Mouse (Mus musculus) limb, embryonic 15.5 days (tissue): ENCODE measurements at regions not wholly inside any gene's neighbourhood (a gene's known extent, or its start where the extent isn't known, plus 50 kb on each side); places are given as distances from the start of the nearest gene placed in this dataset.
A peak's percentile ranks its signal among the peaks of the same experiment; 100 is the strongest.
"Not testable (repeated sequence)": the region's sequence is repeated elsewhere in the genome, so short reads cannot be mapped to it uniquely, and the experiment has no call there.

ENCODE experiments used
- ATAC-seq: fragments of 200-750 bp; cut with Nextera tagmentation; 2 replicates; pipeline ENCODE4 v1.8.0; 2017; ENCODE audit warnings: low read depth, moderate TSS enrichment; ENCODE audit not compliant: insufficient number of reproducible peaks, low FRiP score, low TSS enrichment
- H3K27ac ChIP-seq: fragments of 300-500 bp; sonication (generic); 2 replicates; pipeline ENCODE4 v1.5.1; 2015; ENCODE audit warnings: moderate library complexity, mild to moderate bottlenecking, inconsistent platforms
- H3K27me3 ChIP-seq: fragments of 300-500 bp; sonication (generic); 2 replicates; pipeline ENCODE4 v1.6.1; 2015; ENCODE audit warnings: inconsistent platforms
- H3K36me3 ChIP-seq: fragments of 300-500 bp; sonication (generic); 2 replicates; pipeline ENCODE4 v1.6.1; 2015; ENCODE audit warnings: inconsistent platforms
- H3K4me1 ChIP-seq: fragments of 300-500 bp; sonication (generic); 2 replicates; pipeline ENCODE4 v1.6.1; 2015; ENCODE audit warnings: inconsistent platforms
- H3K4me2 ChIP-seq: fragments of 300-500 bp; sonication (generic); 2 replicates; pipeline ENCODE4 v1.6.1; 2015; ENCODE audit warnings: mild to moderate bottlenecking, inconsistent platforms
- H3K4me3 ChIP-seq: fragments of 300-500 bp; sonication (generic); 2 replicates; pipeline ENCODE4 v1.5.1; 2015; ENCODE audit warnings: mild to moderate bottlenecking, inconsistent platforms
- H3K9ac ChIP-seq: fragments of 300-500 bp; sonication (generic); 2 replicates; pipeline ENCODE4 v1.6.1; 2015; ENCODE audit warnings: inconsistent platforms
- H3K9me3 ChIP-seq: fragments of 300-500 bp; sonication (generic); 2 replicates; pipeline ENCODE4 v1.6.1; 2016; ENCODE audit warnings: inconsistent platforms
- WGBS: fragments of 180-500 bp; shearing (Covaris S2); methylation state at CpG from one replicate; pipeline ENCODE4 v1.1.7; 2015; 5-methylcytosine and 5-hydroxymethylcytosine counted together

DNA sequence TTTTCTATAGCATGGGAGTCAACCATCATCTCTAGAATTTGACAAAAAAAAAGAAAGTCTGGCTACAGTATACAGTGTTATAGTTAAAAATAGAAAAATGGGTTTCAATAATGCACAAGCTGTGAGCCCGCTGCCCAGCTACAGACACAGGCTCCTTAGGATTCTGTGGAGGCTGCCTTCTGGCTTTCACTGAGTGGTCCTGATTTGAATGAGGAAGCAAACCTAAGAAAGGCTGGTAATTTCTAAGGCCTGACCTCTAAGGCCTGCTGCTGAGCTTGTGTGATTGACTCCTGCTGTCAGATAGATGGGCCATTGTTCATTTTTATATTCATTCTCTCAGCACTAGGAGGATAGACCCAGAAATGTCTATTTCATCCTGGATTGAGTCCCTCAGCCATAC lies 67.7 kb downstream of the Alg10b start:
- no peaks in the 10 kb centered on the region for H3K36me3 ChIP-seq
- ATAC-seq, result no peak
- no peaks in the 10 kb centered on the region for H3K4me1 ChIP-seq
- H3K27me3 ChIP-seq, result no peaks in the 10 kb centered on the region
- no peak overlapping the region for H3K4me3 ChIP-seq
- H3K9ac ChIP-seq, result no peak overlapping the region
- H3K27ac ChIP-seq, result no peak overlapping the region
- H3K9me3 ChIP-seq, result no peaks in the 10 kb centered on the region
- H3K4me2 ChIP-seq, result no peak overlapping the region
- WGBS, result 88% methylated on average over 1 of the region's 1 CpGs

DNA sequence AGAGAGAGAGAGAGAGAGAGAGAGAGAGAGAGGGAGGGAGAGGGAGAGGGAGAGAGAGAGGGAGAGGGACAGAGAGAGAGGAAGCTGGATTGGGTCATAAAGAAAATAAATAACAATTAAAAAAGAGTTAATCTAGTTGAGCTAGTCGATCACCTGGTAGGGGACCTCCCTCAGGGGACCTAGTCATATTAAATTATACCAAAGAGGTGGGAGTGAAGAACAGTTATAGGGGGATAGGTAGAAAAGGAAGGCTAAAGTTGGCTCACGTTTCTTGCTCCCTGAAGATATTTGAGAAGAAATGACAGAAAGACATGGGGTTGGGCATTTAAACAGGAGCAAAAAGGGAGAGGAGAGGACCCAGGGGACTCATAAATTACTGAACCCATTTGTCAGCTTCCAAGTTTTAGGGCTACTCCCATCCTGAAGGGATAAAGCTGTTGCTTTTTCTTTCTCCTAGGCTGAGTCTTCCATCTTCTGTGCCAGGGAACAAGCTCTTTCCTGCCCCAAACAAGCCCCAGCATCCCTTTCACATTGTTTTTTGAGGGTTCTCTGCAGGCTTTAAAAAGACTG lies 70.3 kb downstream of the Alg10b start:
- Histone ChIP-seq H3K27me3 (no peaks in the 10 kb centered on the region), H3K4me2 (no peak overlapping the region), H3K36me3 (no peaks in the 10 kb centered on the region), H3K9ac (no peak overlapping the region), H3K27ac (no peak overlapping the region), H3K4me1 (no peaks in the 10 kb centered on the region), H3K4me3 (no peak overlapping the region), H3K9me3 (no peaks in the 10 kb centered on the region)
- no peak for ATAC-seq
- WGBS, result 28% methylated on average over 2 of the region's 2 CpGs

DNA sequence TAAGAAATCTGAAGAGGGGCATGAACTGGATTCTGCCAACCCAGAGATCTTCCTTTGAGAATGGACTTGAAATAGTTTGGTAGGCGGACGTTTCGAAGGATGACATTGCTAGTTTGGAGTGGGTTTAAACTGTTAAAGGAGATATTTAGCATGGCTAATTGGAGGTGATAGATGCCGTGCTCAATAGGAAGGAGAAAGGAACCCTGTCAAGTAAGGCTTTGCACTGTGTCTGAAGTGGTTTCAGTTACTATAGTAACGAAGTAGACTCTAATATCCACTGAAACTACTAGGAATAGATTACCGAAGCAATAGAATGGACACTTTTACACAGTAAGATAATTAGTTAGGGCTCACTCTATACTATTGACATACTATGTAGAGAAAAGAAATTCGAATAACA lies 74.5 kb downstream of the Alg10b start:
- H3K9ac ChIP-seq, result no peak overlapping the region
- no peaks in the 10 kb centered on the region for H3K27me3 ChIP-seq
- no peak overlapping the region for H3K4me2 ChIP-seq
- H3K27ac ChIP-seq, result no peak overlapping the region
- H3K9me3 ChIP-seq, result no peaks in the 10 kb centered on the region
- WGBS, result 86% methylated on average over 7 of the region's 7 CpGs
- no peaks in the 10 kb centered on the region for H3K4me1 ChIP-seq
- ATAC-seq, result no peak
- no peak overlapping the region for H3K4me3 ChIP-seq
- no peaks in the 10 kb centered on the region for H3K36me3 ChIP-seq

DNA sequence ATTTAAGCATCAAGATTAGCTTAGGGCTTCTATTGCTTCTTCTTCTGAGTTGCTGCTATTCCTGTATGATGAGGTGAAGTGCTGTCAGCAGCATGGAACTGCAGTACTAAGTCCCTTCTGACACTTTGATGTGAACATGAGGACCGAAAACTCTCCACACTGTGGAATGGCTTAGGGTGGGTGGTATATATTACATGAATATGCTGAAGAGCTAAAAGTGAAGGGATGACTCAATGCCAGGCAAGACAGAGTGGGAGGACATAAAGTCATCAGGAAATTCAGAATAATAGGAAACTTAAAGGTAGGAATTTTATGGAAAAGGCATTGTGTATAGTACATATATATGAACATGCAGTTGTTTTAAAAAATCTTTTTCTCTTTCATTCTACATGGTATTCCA lies 79.3 kb downstream of the Alg10b start:
- Histone ChIP-seq H3K27ac (no peak overlapping the region), H3K4me2 (no peak overlapping the region), H3K9ac (no peak overlapping the region), H3K4me1 (no peaks in the 10 kb centered on the region), H3K36me3 (no peaks in the 10 kb centered on the region), H3K9me3 (no peaks in the 10 kb centered on the region), H3K27me3 (no peaks in the 10 kb centered on the region), H3K4me3 (no peak overlapping the region)
- ATAC-seq, result no peak
- 89% methylated on average over 1 of the region's 1 CpGs for WGBS

DNA sequence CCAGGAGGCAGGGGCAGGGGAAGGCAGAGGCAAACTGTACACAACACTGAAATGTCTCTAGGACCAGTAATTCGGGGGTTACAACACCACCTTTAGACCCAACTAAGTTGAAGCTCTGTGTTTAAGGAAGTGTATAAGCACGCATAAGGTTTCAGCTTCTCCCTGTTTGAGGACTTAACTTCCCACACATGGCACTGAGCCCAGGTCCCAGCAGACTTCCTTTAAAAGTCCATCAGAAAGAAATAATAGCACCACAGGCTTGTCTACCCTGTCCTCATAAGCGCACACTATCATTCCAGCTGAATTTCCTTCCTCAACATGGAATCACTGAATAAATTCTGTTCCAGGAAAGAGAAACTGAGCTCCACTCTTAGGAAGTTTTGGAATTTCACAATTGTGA lies 80.9 kb downstream of the Alg10b start:
- no peaks in the 10 kb centered on the region for H3K9me3 ChIP-seq
- no peaks in the 10 kb centered on the region for H3K4me1 ChIP-seq
- WGBS, result 59% methylated on average over 3 of the region's 3 CpGs
- H3K36me3 ChIP-seq, result no peaks in the 10 kb centered on the region
- no peak overlapping the region for H3K9ac ChIP-seq
- H3K4me2 ChIP-seq, result no peak overlapping the region
- no peak overlapping the region for H3K4me3 ChIP-seq
- H3K27me3 ChIP-seq, result no peaks in the 10 kb centered on the region
- no peak overlapping the region for H3K27ac ChIP-seq
- no peak for ATAC-seq

DNA sequence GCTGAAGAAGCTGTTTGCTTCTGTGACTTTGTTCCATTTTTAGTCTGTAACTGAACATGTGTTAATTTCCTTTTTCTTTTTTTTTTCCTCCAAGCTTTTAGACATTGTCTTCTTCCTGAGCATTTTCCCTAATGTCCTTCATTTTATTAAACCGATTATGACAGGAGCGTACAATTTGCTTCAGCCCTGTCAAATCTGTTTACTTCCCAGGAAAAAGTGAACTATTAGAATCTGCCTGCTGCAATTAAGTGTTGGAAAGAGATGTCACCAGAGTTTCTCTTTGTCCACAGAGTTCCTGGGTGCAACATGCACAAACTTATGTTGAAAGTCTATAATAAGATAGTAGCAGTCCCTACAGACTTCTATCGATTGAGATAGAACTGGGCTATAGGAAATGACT lies 82.8 kb downstream of the Alg10b start:
- no peak overlapping the region for H3K9ac ChIP-seq
- no peak overlapping the region for H3K4me3 ChIP-seq
- H3K4me2 ChIP-seq, result no peak overlapping the region
- H3K36me3 ChIP-seq, result no peaks in the 10 kb centered on the region
- no peaks in the 10 kb centered on the region for H3K4me1 ChIP-seq
- no peak for ATAC-seq
- H3K27me3 ChIP-seq, result no peaks in the 10 kb centered on the region
- WGBS, result 93% methylated on average over 3 of the region's 3 CpGs
- no peaks in the 10 kb centered on the region for H3K9me3 ChIP-seq
- no peak overlapping the region for H3K27ac ChIP-seq

DNA sequence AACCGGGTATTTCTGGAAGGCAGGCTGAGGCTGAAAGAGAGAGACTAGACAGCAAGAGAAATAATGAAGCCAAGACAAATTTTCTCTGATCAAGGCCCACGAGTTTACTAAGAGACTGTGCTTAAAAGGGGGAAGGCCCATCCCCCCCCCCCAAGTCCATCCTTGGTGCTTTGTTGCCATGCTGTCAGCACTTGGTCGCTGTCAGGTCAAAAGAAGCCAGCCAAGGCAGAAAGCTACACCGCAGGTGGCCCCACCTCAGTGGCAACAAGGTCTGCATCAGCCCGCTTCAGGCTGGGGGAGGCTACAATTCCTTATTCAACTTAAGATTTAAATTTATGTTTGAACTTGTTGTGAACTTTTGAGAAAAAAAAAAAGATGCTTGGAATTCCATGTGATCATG lies 84.3 kb downstream of the Alg10b start:
- 25% methylated on average over 5 of the region's 5 CpGs for WGBS
- H3K27me3 ChIP-seq, H3K9ac ChIP-seq, ATAC-seq, H3K4me3 ChIP-seq, H3K4me1 ChIP-seq, H3K4me2 ChIP-seq, H3K36me3 ChIP-seq, H3K9me3 ChIP-seq, H3K27ac ChIP-seq: not testable (repeated sequence)

DNA sequence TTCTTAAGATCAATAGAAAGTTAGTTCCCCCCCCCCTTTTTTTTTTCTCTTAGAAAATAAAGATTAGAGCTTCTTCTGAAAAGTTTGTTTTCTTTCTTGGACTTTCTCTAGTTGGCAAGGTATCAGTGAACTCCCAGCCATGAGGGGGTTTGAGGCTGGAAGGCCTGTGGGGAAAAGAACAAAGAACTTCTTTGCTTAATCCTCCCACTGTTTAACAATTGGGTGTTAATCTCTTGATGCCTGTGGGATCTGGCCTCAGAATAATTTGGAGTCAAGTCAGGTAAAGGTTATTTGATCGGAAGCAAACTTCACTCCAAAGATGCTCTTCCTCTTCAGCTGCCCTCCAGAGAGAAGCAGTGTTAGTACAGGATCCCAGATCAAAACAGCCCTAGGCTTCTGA lies 84.8 kb downstream of the Alg10b start:
- Histone ChIP-seq H3K9ac (no peak overlapping the region), H3K4me1 (no peaks in the 10 kb centered on the region)
- WGBS, result 37% methylated on average over 1 of the region's 1 CpGs

DNA sequence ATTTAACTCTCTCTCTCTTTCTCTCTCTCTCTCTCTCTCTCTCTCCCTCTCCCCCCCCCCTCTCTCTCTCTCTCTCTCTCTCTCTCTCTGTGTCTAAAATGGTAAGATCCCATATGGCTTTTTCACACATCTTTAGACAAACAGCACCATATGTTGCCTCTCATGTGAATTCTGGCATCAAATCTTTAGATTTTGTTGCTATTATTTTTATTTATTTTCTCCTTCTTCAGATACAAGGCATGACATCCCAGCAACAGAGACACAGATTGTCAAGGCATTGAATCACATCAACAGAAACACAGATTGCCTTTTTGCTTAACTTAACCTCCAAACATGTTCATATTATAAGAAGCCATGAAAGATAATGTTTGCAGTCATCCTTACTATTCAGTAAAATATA lies 85.6 kb downstream of the Alg10b start:
- Histone ChIP-seq H3K4me3 (no peak overlapping the region), H3K27me3 (no peaks in the 10 kb centered on the region), H3K9me3 (no peaks in the 10 kb centered on the region), H3K4me1 (no peaks in the 10 kb centered on the region), H3K9ac (no peak overlapping the region), H3K4me2 (no peak overlapping the region), H3K27ac (no peak overlapping the region), H3K36me3 (no peaks in the 10 kb centered on the region)
- no peak for ATAC-seq

More for the DNA sequence above, 84.8 kb downstream of the Alg10b start:
- H3K4me3 ChIP-seq, result no peak overlapping the region
- no peaks in the 10 kb centered on the region for H3K9me3 ChIP-seq
- no peak overlapping the region for H3K4me2 ChIP-seq
- no peak for ATAC-seq
- H3K36me3 ChIP-seq, result no peaks in the 10 kb centered on the region
- H3K27ac ChIP-seq, result no peak overlapping the region
- no peaks in the 10 kb centered on the region for H3K27me3 ChIP-seq

DNA sequence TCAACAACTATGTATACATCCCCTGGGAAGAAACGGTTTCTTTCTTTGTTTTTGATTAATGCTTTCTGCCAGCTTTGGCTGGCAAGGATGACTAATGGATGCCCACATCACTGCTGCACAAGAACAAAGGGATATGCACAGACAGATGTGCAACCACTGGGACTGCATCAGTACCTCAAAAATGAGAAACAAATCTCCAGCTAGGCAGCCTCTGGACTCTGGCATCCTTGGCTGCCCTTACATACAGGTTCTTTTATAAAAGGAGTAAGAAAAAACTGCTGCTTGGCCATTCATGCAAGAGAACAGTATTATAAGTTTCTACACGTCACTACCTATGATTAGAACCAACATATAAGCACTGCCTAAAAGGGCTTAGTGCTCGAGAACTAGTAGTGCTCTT lies 97.7 kb downstream of the Alg10b start:
- Histone ChIP-seq H3K27me3 (no peaks in the 10 kb centered on the region), H3K9ac (no peak overlapping the region), H3K36me3 (no peaks in the 10 kb centered on the region), H3K4me1 (no peaks in the 10 kb centered on the region), H3K27ac (no peak overlapping the region), H3K4me3 (no peak overlapping the region), H3K9me3 (no peaks in the 10 kb centered on the region), H3K4me2 (no peak overlapping the region)
- 59% methylated on average over 3 of the region's 3 CpGs for WGBS
- ATAC-seq, result no peak

DNA sequence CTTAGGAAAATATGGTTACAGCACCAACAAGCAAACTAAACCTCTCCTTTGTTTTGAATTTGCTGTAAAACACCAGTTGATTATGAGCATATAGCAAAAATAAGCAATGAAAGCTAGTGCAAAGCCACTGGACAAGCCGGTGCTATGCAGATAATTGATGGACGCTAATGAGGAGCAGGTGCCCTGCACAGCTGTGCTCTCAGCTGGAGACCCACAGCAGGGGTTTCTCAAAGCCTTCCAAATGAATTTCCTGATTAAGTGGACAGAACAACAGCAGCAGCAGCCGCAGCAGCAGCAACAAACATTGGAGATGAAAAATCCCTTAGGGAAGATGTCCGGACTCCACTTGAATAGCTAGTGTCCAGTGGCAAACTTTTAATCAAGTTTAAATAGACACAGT lies 109.2 kb downstream of the Alg10b start:
- 14% methylated on average over 4 of the region's 4 CpGs for WGBS
- Histone ChIP-seq H3K4me2 (no peak overlapping the region), H3K27me3 (no peaks in the 10 kb centered on the region), H3K36me3 (no peaks in the 10 kb centered on the region), H3K9me3 (no peaks in the 10 kb centered on the region), H3K4me1 (0 out of 2 replicates have a peak, but pooled peaks cover 4% of the 10 kb centered on the region), H3K27ac (no peak overlapping the region), H3K9ac (no peak overlapping the region), H3K4me3 (no peak overlapping the region)
- no peak for ATAC-seq

DNA sequence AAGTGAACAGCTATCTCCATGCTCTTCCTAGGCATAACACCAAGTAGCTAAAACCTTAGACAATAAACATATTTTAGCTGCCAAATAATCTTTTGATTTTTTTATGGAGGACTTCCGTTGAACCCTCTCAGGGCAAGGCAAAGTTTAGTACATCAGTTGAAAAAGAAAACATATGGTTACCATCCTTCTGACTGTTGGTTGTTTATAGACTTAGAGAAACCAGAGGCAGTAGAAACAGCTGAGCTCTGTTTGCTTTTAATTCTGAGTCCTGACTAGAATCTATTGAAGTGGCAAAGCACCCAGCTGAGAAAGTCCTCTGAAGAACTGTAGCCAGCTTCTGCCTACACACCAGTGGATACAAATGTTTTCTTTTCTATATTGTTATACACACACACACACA lies 109.7 kb downstream of the Alg10b start:
- Histone ChIP-seq H3K27ac (no peak overlapping the region), H3K36me3 (no peaks in the 10 kb centered on the region), H3K4me3 (no peak overlapping the region), H3K4me2 (no peak overlapping the region), H3K9me3 (no peaks in the 10 kb centered on the region), H3K27me3 (no peaks in the 10 kb centered on the region), H3K9ac (no peak overlapping the region), H3K4me1 (0 out of 2 replicates have a peak, but pooled peaks cover 4% of the 10 kb centered on the region)
- ATAC-seq, result 0 out of 2 replicates have a peak, but pooled peaks have one; percentile 30
- 21% methylated on average over 1 of the region's 1 CpGs for WGBS

DNA sequence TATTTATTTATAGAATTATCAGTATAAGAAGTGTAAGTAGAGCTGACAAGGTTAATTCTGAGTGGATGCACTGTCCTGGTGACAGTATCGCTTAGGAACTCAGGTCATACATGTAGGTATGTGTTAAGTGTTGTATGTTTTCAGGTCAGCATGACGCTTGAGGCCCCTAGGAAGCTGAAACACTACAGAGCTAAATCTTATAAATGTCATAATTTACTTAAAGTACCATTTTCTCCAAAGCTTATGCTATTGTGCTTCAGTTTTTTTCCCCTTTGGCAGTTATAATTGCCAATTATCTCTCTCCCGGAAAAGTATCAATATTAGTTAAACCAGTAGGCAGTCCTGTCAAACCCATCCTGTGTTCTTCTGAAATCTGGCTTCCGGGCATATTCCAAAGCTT lies 110.3 kb downstream of the Alg10b start:
- Histone ChIP-seq H3K9me3 (no peaks in the 10 kb centered on the region), H3K4me3 (no peak overlapping the region), H3K36me3 (no peaks in the 10 kb centered on the region)

More for the DNA sequence above, 110.3 kb downstream of the Alg10b start:
- H3K27ac ChIP-seq, result no peak overlapping the region
- no peak overlapping the region for H3K4me2 ChIP-seq
- no peaks in the 10 kb centered on the region for H3K27me3 ChIP-seq
- 69% methylated on average over 4 of the region's 4 CpGs for WGBS
- H3K4me1 ChIP-seq, result 0 out of 2 replicates have a peak, but pooled peaks cover 4% of the 10 kb centered on the region
- ATAC-seq, result no peak
- no peak overlapping the region for H3K9ac ChIP-seq
